Mouse (Mus musculus) layer of hippocampus, postnatal 14 days (tissue): ENCODE measurements at regions not wholly inside any gene's neighbourhood (a gene's known extent, or its start where the extent isn't known, plus 50 kb on each side); places are given as distances from the start of the nearest gene placed in this dataset.

Experiments
- DNase-seq, 2 experiments: peaks; one replicate each; pipeline ENCODE4 v3.0.0; 2021 to 2022; ENCODE audit warnings: low spot score in 2 of 2, mixed read lengths in 1 of 2

- DNase-seq: no peak
Measured at GRCm38 (mm10) chr10:37380024-37380423, 241.3 kb upstream of the Marcks start.

- DNase-seq: no peak
Measured at GRCm38 (mm10) chr10:37378002-37378702, 239.4 kb upstream of the Marcks start.

GRCm38 (mm10) chr10:37377258-37378001 lies 238.7 kb upstream of the Marcks start:
- DNase-seq: no peak

GRCm38 (mm10) chr10:37376172-37376571 lies 237.5 kb upstream of the Marcks start:
- no peak for DNase-seq

GRCm38 (mm10) chr10:37375648-37376047 lies 236.9 kb upstream of the Marcks start:
- DNase-seq: no peak

- no peak for DNase-seq
Measured at GRCm38 (mm10) chr10:37368997-37369679, 230.4 kb upstream of the Marcks start.

GRCm38 (mm10) chr10:37367796-37368195 lies 229.1 kb upstream of the Marcks start:
- DNase-seq: no peak

- no peak for DNase-seq
Measured at GRCm38 (mm10) chr10:37364506-37364905, 225.8 kb upstream of the Marcks start.

- no peak for DNase-seq
Measured at GRCm38 (mm10) chr10:37360985-37361384, 222.3 kb upstream of the Marcks start.

GRCm38 (mm10) chr10:37358900-37359299 lies 220.2 kb upstream of the Marcks start:
- DNase-seq: peak in 1 of 2 experiments; percentile 5

GRCm38 (mm10) chr10:37358334-37358733 lies 219.6 kb upstream of the Marcks start:
- DNase-seq: no peak

GRCm38 (mm10) chr10:37357304-37358060 lies 218.8 kb upstream of the Marcks start:
- peak; percentile 47 to 79 for DNase-seq

GRCm38 (mm10) chr10:37349261-37349660 lies 210.5 kb upstream of the Marcks start:
- DNase-seq: no peak

- DNase-seq: no peak
Measured at GRCm38 (mm10) chr10:37348416-37348815, 209.7 kb upstream of the Marcks start.

GRCm38 (mm10) chr10:37347661-37348060 lies 208.9 kb upstream of the Marcks start:
- DNase-seq: no peak

GRCm38 (mm10) chr10:37342675-37343074 lies 204.0 kb upstream of the Marcks start:
- peak in 1 of 2 experiments; percentile 56 for DNase-seq

GRCm38 (mm10) chr10:37339658-37340057 lies 200.9 kb upstream of the Marcks start:
- DNase-seq: no peak

GRCm38 (mm10) chr10:37338073-37338912 lies 199.6 kb upstream of the Marcks start:
- no peak for DNase-seq

GRCm38 (mm10) chr10:37337172-37337620 lies 198.5 kb upstream of the Marcks start:
- DNase-seq: no peak

GRCm38 (mm10) chr10:37335148-37335547 lies 196.4 kb upstream of the Marcks start:
- DNase-seq: no peak
